Mouse (Mus musculus): ENCODE measurements around the gene Dlx2. TPM values are rescaled to one million over a fixed set of nuclear protein-coding genes. Genes with fewer than 3 reads are reported as not detected.

Dlx2 gene
- polyA plus RNA-seq, 1 experiment from 2014 or later: not detected

DNA sequence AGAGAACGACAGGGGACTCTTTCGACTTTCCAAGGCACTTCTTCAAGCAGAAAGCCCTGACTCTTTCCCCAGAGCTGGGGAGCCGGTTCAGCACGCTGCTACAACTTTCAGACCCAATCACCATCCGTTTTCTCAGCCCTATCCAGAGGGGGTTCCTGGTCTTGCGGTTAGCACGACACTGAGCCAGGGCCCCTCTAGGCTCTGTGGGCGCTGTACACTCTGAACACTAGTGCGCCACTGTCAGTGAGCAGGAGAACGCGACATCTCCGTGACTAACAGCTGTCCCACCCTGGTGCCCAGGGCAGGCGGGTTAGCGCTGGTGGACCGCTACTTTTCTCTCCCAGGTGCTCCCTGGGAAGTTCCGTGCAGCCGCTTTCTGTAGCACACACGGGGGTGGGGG lies 5.2 kb upstream of the Dlx2 start:
- peaks cover 72% of the 10 kb centered on the region for H3K27me3 ChIP-seq (ENCODE audit: control insufficient read depth, insufficient read depth, low read length)
- no peaks in the 10 kb centered on the region for H3K4me1 ChIP-seq (ENCODE audit: control insufficient read depth, insufficient read depth, low read length)
- 1% methylated on average over 18 of the region's 18 CpGs for WGBS
- H3K4me3 ChIP-seq (ENCODE audit: low read length): no peak overlapping the region
- H3K4me2 ChIP-seq (replicated peaks; ENCODE audit: low read depth, low read length): no peak overlapping the region
- no peaks in the 10 kb centered on the region for H3K9me3 ChIP-seq (ENCODE audit: control insufficient read depth, low read length)
- H3K27ac ChIP-seq (ENCODE audit: low read depth, low read length): no peak overlapping the region
- ATAC-seq (ENCODE audit: low FRiP score, low TSS enrichment): no peak
- no peaks in the 10 kb centered on the region for H3K36me3 ChIP-seq (ENCODE audit: control insufficient read depth, insufficient read depth, low read length)
- no peak overlapping the region for H3K9ac ChIP-seq (ENCODE audit: low read depth, low read length)

DNA sequence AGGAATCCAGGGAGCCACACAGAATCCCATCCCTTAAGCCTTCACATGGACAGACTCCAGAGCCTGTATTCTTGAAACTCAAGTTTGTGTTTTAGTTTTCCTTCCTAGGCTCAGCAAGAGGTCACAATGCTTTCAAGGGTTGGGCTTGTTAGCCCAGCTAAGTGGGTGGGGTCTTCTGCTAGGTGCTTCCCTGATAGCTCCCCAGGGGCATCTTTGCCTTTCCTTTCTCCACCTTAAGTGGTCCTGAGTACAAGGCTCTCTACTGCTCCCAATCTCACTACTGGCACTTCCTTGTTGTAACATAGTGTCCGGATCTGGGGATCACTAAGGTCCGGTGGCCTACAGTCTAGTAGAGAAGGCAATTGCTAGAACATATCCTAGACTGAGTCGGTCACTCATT lies 3.8 kb upstream of the Dlx2 start:
- H3K27ac ChIP-seq (ENCODE audit: low read depth, low read length): no peak overlapping the region
- no peaks in the 10 kb centered on the region for H3K9me3 ChIP-seq (ENCODE audit: control insufficient read depth, low read length)
- H3K9ac ChIP-seq (ENCODE audit: low read depth, low read length): no peak overlapping the region
- peaks cover 11% of the 10 kb centered on the region; the same call in 1 of the 2 replicates for H3K4me1 ChIP-seq (ENCODE audit: control insufficient read depth, insufficient read depth, low read length)
- H3K4me3 ChIP-seq (ENCODE audit: low read length): no peak overlapping the region
- no peak for ATAC-seq (ENCODE audit: low FRiP score, low TSS enrichment)
- no peaks in the 10 kb centered on the region for H3K36me3 ChIP-seq (ENCODE audit: control insufficient read depth, insufficient read depth, low read length)
- WGBS: 22% methylated on average over 3 of the region's 3 CpGs
- H3K27me3 ChIP-seq (ENCODE audit: control insufficient read depth, insufficient read depth, low read length): peaks cover 85% of the 10 kb centered on the region
- no peak overlapping the region for H3K4me2 ChIP-seq (replicated peaks; ENCODE audit: low read depth, low read length)

DNA sequence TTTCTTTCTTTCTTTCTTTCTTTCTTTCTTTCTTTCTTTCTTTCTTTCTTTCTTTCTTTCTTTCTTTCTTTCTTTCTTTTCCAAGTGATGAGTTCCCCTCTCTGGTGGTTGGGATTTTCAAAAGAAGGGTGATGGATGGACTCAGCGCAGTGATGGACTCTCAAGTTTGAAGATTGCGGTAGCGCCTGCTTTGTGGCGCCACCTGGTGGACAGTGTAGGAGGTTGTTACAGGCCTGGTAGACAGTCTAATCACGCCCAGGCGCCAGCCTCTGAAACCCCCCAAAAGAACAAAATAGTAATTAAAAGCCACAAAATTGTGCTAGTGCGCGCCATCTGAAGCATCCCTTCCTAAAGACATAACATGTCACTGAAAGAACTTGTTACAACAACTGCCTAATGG lies 1.3 kb upstream of the Dlx2 start:
- Histone ChIP-seq H3K4me2 (replicated peaks; ENCODE audit: low read depth, low read length) (no peak overlapping the region), H3K4me1 (ENCODE audit: control insufficient read depth, insufficient read depth, low read length) (peaks cover 13% of the 10 kb centered on the region; the same call in 1 of the 2 replicates), H3K9me3 (ENCODE audit: control insufficient read depth, low read length) (no peaks in the 10 kb centered on the region), H3K27ac (ENCODE audit: low read depth, low read length) (no peak overlapping the region), H3K36me3 (ENCODE audit: control insufficient read depth, insufficient read depth, low read length) (no peaks in the 10 kb centered on the region), H3K27me3 (ENCODE audit: control insufficient read depth, insufficient read depth, low read length) (peaks cover 91% of the 10 kb centered on the region), H3K9ac (ENCODE audit: low read depth, low read length) (no peak overlapping the region), H3K4me3 (ENCODE audit: low read length) (no peak overlapping the region)
- ATAC-seq (ENCODE audit: low FRiP score, low TSS enrichment): no peak
- WGBS: 0% methylated on average over 8 of the region's 8 CpGs

DNA sequence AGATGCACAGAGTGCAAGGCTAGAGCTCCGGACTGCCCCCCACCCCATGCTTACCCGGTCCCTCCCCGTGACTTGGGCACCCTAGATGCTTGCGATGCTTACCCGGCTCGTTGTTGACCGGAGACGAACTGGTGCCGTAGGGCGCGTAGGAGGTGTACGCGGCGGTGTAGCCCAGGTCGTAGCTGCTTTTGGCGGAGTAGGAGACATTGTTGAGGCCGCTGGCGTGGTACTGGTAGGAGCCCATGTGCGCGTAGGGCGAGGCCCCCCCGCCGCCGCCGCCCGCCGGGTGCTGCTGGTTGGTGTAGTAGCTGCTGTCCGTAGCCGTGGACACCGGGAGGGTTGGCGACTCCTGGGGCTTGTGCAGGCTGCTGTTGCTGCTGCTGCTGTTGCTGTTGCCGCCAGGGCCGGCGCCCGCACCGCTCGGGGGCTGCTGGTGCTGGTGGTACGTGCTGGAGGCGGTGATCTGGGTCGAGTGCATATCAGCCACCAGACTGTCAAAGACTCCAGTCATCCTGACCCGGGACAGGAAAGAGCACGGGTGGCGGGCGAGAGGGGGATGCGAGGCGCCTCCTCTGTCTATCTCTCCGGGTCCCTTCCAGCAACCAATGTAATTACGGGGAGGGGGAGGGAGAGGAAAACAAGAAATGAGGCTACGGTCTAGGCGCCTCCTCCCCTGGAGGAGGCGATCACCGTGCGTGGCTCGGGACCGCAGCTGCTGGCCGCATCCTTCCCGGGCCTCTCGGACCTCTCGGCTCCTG lies 493 bp downstream of the Dlx2 start:
- Histone ChIP-seq H3K4me3 (ENCODE audit: low read length) (peak overlapping the region; percentile 51), H3K4me1 (ENCODE audit: control insufficient read depth, insufficient read depth, low read length) (peaks cover 14% of the 10 kb centered on the region; the same call in 1 of the 2 replicates), H3K9ac (ENCODE audit: low read depth, low read length) (peak overlapping the region; percentile 40; the same call in 1 of the 2 replicates), H3K27me3 (ENCODE audit: control insufficient read depth, insufficient read depth, low read length) (peaks cover 92% of the 10 kb centered on the region), H3K4me2 (replicated peaks; ENCODE audit: low read depth, low read length) (peak overlapping the region; percentile 86), H3K9me3 (ENCODE audit: control insufficient read depth, low read length) (no peaks in the 10 kb centered on the region), H3K36me3 (ENCODE audit: control insufficient read depth, insufficient read depth, low read length) (no peaks in the 10 kb centered on the region), H3K27ac (ENCODE audit: low read depth, low read length) (no peak overlapping the region)
- under 1% methylated on average over 58 of the region's 59 CpGs for WGBS
- peak; percentile 52 for ATAC-seq (ENCODE audit: low FRiP score, low TSS enrichment)

DNA sequence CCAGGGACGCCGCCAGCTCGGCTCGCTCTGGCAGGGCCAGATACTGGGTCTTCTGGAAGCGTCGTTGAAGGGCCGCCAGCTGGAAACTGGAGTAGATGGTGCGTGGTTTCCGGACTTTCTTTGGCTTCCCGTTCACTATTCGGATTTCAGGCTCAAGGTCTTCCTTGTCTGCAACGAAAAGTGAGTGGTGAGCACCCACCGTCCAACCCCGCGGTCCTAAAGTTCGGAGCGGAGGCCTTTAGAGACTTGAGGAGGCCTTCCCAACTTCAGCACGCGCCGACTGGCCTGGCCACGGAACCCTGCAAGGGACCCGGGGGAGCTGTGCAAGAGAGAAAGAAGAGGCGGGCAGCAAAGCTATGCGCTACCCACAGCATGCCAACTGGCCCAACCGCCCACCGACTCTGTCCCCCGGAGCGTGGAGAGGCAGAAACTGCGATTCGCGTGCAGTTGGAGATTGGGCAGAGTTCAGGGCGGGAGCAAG lies 1.1 kb downstream of the Dlx2 start:
- H3K4me1 ChIP-seq (ENCODE audit: control insufficient read depth, insufficient read depth, low read length): peaks cover 17% of the 10 kb centered on the region
- no peak for ATAC-seq (ENCODE audit: low FRiP score, low TSS enrichment)
- WGBS: 1% methylated on average over 32 of the region's 32 CpGs
- peak overlapping the region; percentile 86 for H3K4me2 ChIP-seq (replicated peaks; ENCODE audit: low read depth, low read length)
- H3K4me3 ChIP-seq (ENCODE audit: low read length): peak overlapping the region; percentile 51
- peaks cover 92% of the 10 kb centered on the region for H3K27me3 ChIP-seq (ENCODE audit: control insufficient read depth, insufficient read depth, low read length)
- H3K27ac ChIP-seq (ENCODE audit: low read depth, low read length): no peak overlapping the region
- no peaks in the 10 kb centered on the region for H3K9me3 ChIP-seq (ENCODE audit: control insufficient read depth, low read length)
- H3K9ac ChIP-seq (ENCODE audit: low read depth, low read length): no peak overlapping the region
- no peaks in the 10 kb centered on the region for H3K36me3 ChIP-seq (ENCODE audit: control insufficient read depth, insufficient read depth, low read length)

DNA sequence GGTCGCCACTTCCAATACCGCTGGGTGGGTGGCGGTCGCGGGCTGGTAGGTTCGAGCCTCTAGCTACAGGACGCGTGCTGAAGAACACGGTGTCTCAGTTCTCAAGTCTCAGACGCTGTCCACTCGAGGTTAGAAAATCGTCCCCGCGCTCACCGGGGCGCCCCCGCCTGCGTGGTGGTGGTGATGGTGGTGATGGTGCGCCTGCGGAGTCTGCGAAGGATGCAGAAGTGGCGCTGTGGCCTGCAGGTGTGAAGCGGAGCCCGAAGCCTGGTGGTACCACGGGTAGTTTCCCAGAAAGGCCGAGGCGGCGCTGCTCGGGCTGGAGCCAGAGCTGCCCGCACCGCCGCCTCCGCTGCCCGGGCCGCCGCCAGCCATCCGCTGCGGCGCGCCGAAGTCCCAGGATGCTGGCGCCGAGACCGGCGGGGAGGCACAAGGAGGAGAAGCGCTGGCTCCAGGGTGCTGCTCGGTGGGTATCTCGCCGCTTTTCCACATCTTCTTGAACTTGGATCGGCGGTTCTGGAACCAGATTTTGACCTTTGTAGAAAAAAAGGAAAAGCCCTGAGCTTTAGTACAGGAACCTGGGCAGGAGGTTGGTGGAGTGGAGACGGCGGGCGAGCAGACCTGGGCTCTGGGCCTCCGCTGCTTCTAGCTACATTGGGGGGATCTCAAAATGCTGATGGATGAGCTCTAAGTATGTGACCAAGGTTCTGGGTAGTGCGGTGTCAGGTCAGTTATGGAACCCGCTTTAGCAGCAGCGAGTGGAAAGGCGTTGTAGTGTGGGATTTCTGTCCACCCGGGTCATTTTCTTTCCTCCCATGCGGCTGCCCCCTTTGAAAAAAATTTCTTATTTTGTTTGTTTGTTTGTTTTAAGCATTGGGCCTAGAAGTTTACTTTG lies 1.9 kb downstream of the Dlx2 start:
- Histone ChIP-seq H3K4me1 (ENCODE audit: control insufficient read depth, insufficient read depth, low read length) (peaks cover 17% of the 10 kb centered on the region), H3K4me2 (replicated peaks; ENCODE audit: low read depth, low read length) (peak overlapping the region; percentile 13; the same call in 1 of the 2 replicates), H3K27ac (ENCODE audit: low read depth, low read length) (no peak overlapping the region), H3K36me3 (ENCODE audit: control insufficient read depth, insufficient read depth, low read length) (no peaks in the 10 kb centered on the region), H3K9ac (ENCODE audit: low read depth, low read length) (no peak overlapping the region), H3K27me3 (ENCODE audit: control insufficient read depth, insufficient read depth, low read length) (peaks cover 90% of the 10 kb centered on the region), H3K4me3 (ENCODE audit: low read length) (peak overlapping the region; percentile 12), H3K9me3 (ENCODE audit: control insufficient read depth, low read length) (no peaks in the 10 kb centered on the region)
- ATAC-seq (ENCODE audit: low FRiP score, low TSS enrichment): no peak
- WGBS: 1% methylated on average over 59 of the region's 61 CpGs

DNA sequence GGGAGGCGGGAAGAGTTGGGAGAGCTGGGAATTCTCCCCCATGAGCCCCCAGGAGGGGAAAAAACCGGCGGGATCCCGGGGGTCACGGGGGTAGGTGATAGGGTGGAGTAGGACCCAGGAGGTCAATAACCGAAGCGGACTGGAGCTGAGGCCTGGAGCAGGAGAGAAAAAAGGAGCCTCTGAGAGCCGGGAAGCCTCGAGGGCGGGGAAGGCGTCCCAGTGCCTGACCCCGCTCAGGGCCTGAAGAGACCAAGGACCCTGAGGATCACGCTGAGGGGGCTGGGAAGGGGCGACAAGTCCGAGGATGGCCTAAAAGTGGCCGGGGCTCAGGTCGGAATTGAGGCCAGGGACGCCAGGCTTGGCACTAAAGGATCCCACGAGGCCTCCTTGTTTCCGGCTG lies 2.6 kb downstream of the Dlx2 start:
- Histone ChIP-seq H3K36me3 (ENCODE audit: control insufficient read depth, insufficient read depth, low read length) (no peaks in the 10 kb centered on the region), H3K9ac (ENCODE audit: low read depth, low read length) (no peak overlapping the region), H3K4me3 (ENCODE audit: low read length) (peak overlapping the region; percentile 12; the same call in 1 of the 2 replicates), H3K27ac (ENCODE audit: low read depth, low read length) (no peak overlapping the region), H3K9me3 (ENCODE audit: control insufficient read depth, low read length) (no peaks in the 10 kb centered on the region), H3K4me2 (replicated peaks; ENCODE audit: low read depth, low read length) (0 out of 2 replicates have a peak overlapping the region, but pooled peaks have one; percentile 13), H3K27me3 (ENCODE audit: control insufficient read depth, insufficient read depth, low read length) (peaks cover 90% of the 10 kb centered on the region), H3K4me1 (ENCODE audit: control insufficient read depth, insufficient read depth, low read length) (peaks cover 17% of the 10 kb centered on the region)
- no peak for ATAC-seq (ENCODE audit: low FRiP score, low TSS enrichment)
- 2% methylated on average over 17 of the region's 20 CpGs for WGBS

DNA sequence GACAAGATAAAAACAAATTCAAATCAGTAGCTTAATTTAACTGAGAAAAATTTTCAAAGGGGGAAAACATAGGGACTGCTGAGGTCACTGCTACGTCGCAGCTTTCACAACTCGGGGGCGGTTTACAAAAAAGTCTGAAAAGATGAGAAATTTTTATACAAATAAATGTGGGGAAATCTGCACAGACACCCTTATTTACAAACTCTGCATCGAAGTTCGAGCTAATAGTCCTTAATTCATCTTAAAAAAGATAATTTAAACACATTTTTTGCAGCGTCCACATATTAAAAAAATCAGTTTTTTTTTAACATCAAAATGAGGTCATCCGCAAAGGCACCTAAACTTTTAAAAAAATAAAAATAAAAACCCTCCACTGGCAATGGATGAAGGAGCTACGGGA lies 3.0 kb downstream of the Dlx2 start:
- no peak for ATAC-seq (ENCODE audit: low FRiP score, low TSS enrichment)
- no peak overlapping the region for H3K9ac ChIP-seq (ENCODE audit: low read depth, low read length)
- no peak overlapping the region for H3K4me3 ChIP-seq (ENCODE audit: low read length)
- no peak overlapping the region for H3K27ac ChIP-seq (ENCODE audit: low read depth, low read length)
- peaks cover 17% of the 10 kb centered on the region for H3K4me1 ChIP-seq (ENCODE audit: control insufficient read depth, insufficient read depth, low read length)
- H3K27me3 ChIP-seq (ENCODE audit: control insufficient read depth, insufficient read depth, low read length): peaks cover 91% of the 10 kb centered on the region
- H3K4me2 ChIP-seq (replicated peaks; ENCODE audit: low read depth, low read length): no peak overlapping the region
- 2% methylated on average over 9 of the region's 9 CpGs for WGBS
- no peaks in the 10 kb centered on the region for H3K36me3 ChIP-seq (ENCODE audit: control insufficient read depth, insufficient read depth, low read length)
- no peaks in the 10 kb centered on the region for H3K9me3 ChIP-seq (ENCODE audit: control insufficient read depth, low read length)

All from kidney, embryonic 14.5 days (tissue).